8 mouse cellular contexts compared by ENCODE assay signal in the genomic region with DNA sequence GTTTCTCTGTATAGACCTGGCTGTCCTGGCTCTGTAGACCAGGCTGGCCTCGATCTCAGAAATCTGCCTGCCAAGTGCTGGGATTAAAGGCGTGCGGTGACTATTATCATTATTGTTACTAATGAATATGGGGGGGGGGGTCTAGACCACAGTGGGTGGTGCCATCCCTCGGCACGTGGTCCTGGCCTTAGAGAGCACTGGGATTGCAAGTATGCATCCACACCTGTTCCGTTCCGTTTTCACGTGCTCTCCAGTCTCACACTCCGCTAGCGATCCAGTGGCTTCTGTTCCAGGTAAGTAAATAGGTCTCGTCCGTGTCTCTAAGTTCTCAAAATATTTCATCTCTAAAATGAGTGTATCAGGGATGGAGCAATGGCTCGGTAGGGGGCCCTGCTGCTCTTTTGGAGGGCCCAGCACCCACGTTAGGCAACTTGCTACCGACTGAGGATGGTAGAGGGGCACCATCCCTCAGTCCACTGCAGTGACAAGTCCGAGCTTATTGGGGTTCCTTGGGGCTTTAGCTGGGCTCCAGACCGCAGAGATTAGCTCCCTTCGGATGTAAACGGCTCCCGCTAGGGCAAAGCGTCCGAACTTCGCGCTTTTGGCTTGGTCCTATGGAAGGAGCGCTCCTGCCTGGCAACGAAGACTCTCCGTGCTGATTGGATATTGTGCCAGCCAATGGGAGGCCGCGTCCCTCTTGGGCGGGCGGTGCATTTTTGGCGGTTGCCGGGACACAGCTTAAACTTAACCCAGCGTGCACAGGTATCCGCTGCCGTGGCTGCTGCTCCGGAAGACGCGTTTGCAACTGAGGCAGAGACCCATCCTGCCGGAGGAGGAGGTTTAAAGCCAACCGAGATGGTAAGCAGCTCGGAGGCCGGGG. TPM values are rescaled to one million over a fixed set of nuclear protein-coding genes. Genes with fewer than 3 reads are reported as not detected.
A peak's percentile ranks its signal among the peaks of the same experiment; 100 is the strongest.
DNase-seq lines count a peak whose midpoint lies in the region; ATAC-seq and TF ChIP-seq lines count a peak whose summit lies in the region.

A gene (plus strand): TSS at position 190 of the 880 bp plus-strand sequence.

- H3K4me2 ChIP-seq in forebrain, postnatal 0 days (ENCODE audit: low read depth): peak within 1 kb of the TSS; percentile 77
- peak within 1 kb of the TSS; percentile 98 for H3K4me2 ChIP-seq in lung, embryonic 15.5 days

- peaks cover 12% of the 10 kb centered on the region for H3K79me2 ChIP-seq in MEL (ENCODE audit: control insufficient read depth, insufficient read depth, low read length, poor library complexity)

- TF ChIP-seq EP300 in MEL (IDR thresholded peaks at IDR 0.05; ENCODE audit: low read depth in 1 of 2, low read length in 2 of 2): peak in 1 of 2 experiments; percentile 54; a peak in 2 of 4 replicates

- H3K36me3 ChIP-seq in MEL (ENCODE audit: control insufficient read depth in 1 of 2, insufficient read depth in 2 of 2, low read length in 2 of 2): peaks cover 0 to 25% of the 10 kb centered on the region in 2 experiments; a peak in 3 of 4 replicates
- H3K36me3 ChIP-seq in forebrain, postnatal 0 days (ENCODE audit: insufficient read depth): no peaks in the 10 kb centered on the region
- no peaks in the 10 kb centered on the region for H3K36me3 ChIP-seq in lung, embryonic 15.5 days

- H3K9me3 ChIP-seq in MEL (replicated peaks; ENCODE audit: insufficient read depth, low read length): no peaks in the 10 kb centered on the region
- no peaks in the 10 kb centered on the region for H3K9me3 ChIP-seq in forebrain, postnatal 0 days (ENCODE audit: low read length)
- H3K9me3 ChIP-seq in lung, embryonic 15.5 days: no peaks in the 10 kb centered on the region

- peaks cover 15 to 17% of the 10 kb centered on the region in 2 experiments for H3K4me1 ChIP-seq in MEL (ENCODE audit: control insufficient read depth in 1 of 2, insufficient read depth in 2 of 2, low read length in 2 of 2)
- peaks cover 3% of the 10 kb centered on the region; the same call in 1 of the 2 replicates for H3K4me1 ChIP-seq in cerebellum, adult 2 months (ENCODE audit: control insufficient read depth, insufficient read depth, low read length)
- H3K4me1 ChIP-seq in forebrain, postnatal 0 days (ENCODE audit: insufficient read depth): no peaks in the 10 kb centered on the region
- peaks cover 15% of the 10 kb centered on the region for H3K4me1 ChIP-seq in lung, embryonic 15.5 days

- peak; percentile 55 to 76; a peak in 3 of 4 replicates for TF ChIP-seq POLR2A in MEL (IDR thresholded peaks at IDR 0.05; ENCODE audit: control insufficient read depth in 1 of 2, insufficient read depth in 1 of 2, low read depth in 1 of 2, low read length in 2 of 2, poor library complexity in 1 of 2)
- TF ChIP-seq POLR2A in cerebellum, adult 2 months (IDR thresholded peaks at IDR 0.05; ENCODE audit: borderline replicate concordance, insufficient read depth, low read length): no peak

- 1% methylated on average over 43 of the region's 43 CpGs for WGBS in cerebellum, adult 2 months
- WGBS in forebrain, postnatal 0 days: 2% methylated on average over 43 of the region's 43 CpGs
- 2% methylated on average over 43 of the region's 43 CpGs for WGBS in lung, embryonic 15.5 days

- H3K4me3 ChIP-seq in MEL (ENCODE audit: control insufficient read depth in 1 of 2, insufficient read depth in 1 of 2, low read depth in 2 of 2, low read length in 2 of 2): peak within 1 kb of the TSS; percentile 74 to 93
- peak within 1 kb of the TSS; percentile 96 for H3K4me3 ChIP-seq in cerebellum, adult 2 months (replicated peaks; ENCODE audit: insufficient read depth, low read depth, low read length)
- peak within 1 kb of the TSS; percentile 65 for H3K4me3 ChIP-seq in forebrain, postnatal 0 days (ENCODE audit: low read depth, low read length)
- H3K4me3 ChIP-seq in lung, embryonic 15.5 days: peak within 1 kb of the TSS; percentile 59

- peak; percentile 100 for ATAC-seq in forebrain, postnatal 0 days
- ATAC-seq in lung, embryonic 15.5 days (ENCODE audit: borderline replicate concordance, extremely low read depth, low FRiP score, low TSS enrichment): peak; percentile 99

- peak; percentile 98 for DNase-seq in MEL (ENCODE audit: low read depth, low spot score)
- DNase-seq in cerebellum, adult 2 months: peak; percentile 91 to 92
- peak; percentile 96 for DNase-seq in forebrain, postnatal 0 days
- DNase-seq in heart, postnatal 4 days: peak; percentile 96
- peak; percentile 86 to 91 for DNase-seq in layer of hippocampus, adult 8-10 months (ENCODE audit: low spot score in 2 of 2)
- peak; percentile 87 for DNase-seq in ovary, adult 18-20 months (ENCODE audit: low spot score)
- DNase-seq in thymus, postnatal 0 days (ENCODE audit: low spot score): peak; percentile 96

- H3K9ac ChIP-seq in MEL (ENCODE audit: control insufficient read depth, low read depth, low read length, poor library complexity, severe bottlenecking): peak within 1 kb of the TSS; percentile 89
- peak within 1 kb of the TSS; percentile 32 for H3K9ac ChIP-seq in forebrain, postnatal 0 days
- H3K9ac ChIP-seq in lung, embryonic 15.5 days: peak within 1 kb of the TSS; percentile 44

- H3K27me3 ChIP-seq in MEL (ENCODE audit: control insufficient read depth in 1 of 2, insufficient read depth in 2 of 2, low read length in 2 of 2): no peaks in the 10 kb centered on the region
- H3K27me3 ChIP-seq in cerebellum, adult 2 months (ENCODE audit: control insufficient read depth, insufficient read depth, low read length): no peaks in the 10 kb centered on the region
- no peaks in the 10 kb centered on the region for H3K27me3 ChIP-seq in forebrain, postnatal 0 days (ENCODE audit: insufficient read depth, low read length)
- H3K27me3 ChIP-seq in lung, embryonic 15.5 days: no peaks in the 10 kb centered on the region

- TF ChIP-seq CTCF in MEL (IDR thresholded peaks at IDR 0.05 in 2 of 3, conservative IDR thresholded peaks at IDR 0.05 in 1 of 3; ENCODE audit: control insufficient read depth in 1 of 3, insufficient read depth in 1 of 3, low read depth in 2 of 3, low read length in 3 of 3, poor library complexity in 1 of 3, severe bottlenecking in 1 of 3): no peak
- TF ChIP-seq CTCF in cerebellum, adult 2 months (IDR thresholded peaks at IDR 0.05; ENCODE audit: borderline replicate concordance, insufficient read depth, low read depth, low read length): no peak
- TF ChIP-seq CTCF in forebrain, postnatal 0 days (IDR thresholded peaks at IDR 0.05; ENCODE audit: low read depth): peak; percentile 47

- TF ChIP-seq RAD21 in MEL (IDR thresholded peaks at IDR 0.05; ENCODE audit: low read depth, low read length): no peak

- peak within 1 kb of the TSS; percentile 67 for H3K27ac ChIP-seq in MEL (ENCODE audit: control insufficient read depth, low read depth, low read length)
- H3K27ac ChIP-seq in cerebellum, adult 2 months (ENCODE audit: insufficient read depth, low read length): no peak within 1 kb of the TSS
- H3K27ac ChIP-seq in forebrain, postnatal 0 days (ENCODE audit: low read depth, low read length): no peak within 1 kb of the TSS
- peak within 1 kb of the TSS; percentile 71 for H3K27ac ChIP-seq in lung, embryonic 15.5 days

TF ChIP-seq in MEL, 35 proteins besides CTCF, POLR2A, EP300 and RAD21 (continues in another document):
- peak; percentile 48; the same call in 1 of the 2 replicates for TF ChIP-seq KAT2A (conservative IDR thresholded peaks at IDR 0.05; ENCODE audit: low read depth, low read length)
- TF ChIP-seq MYC (IDR thresholded peaks at IDR 0.05; ENCODE audit: low read depth, low read length): 0 out of 2 replicates have a peak, but pooled peaks have one; percentile 21
- peak; percentile 83 for TF ChIP-seq MAX (IDR thresholded peaks at IDR 0.05; ENCODE audit: low read length)
- no peak for TF ChIP-seq MAFK (IDR thresholded peaks at IDR 0.05; ENCODE audit: borderline replicate concordance, low read depth, low read length)
- no peak for TF ChIP-seq SMC3 (IDR thresholded peaks at IDR 0.05; ENCODE audit: low read depth, low read length)
- TF ChIP-seq ETS1 (IDR thresholded peaks at IDR 0.05; ENCODE audit: low read depth, low read length): peak; percentile 39; the same call in 1 of the 2 replicates
- peak; percentile 42; the same call in 1 of the 2 replicates for TF ChIP-seq TBP (IDR thresholded peaks at IDR 0.05; ENCODE audit: low read depth, low read length)
- peak; percentile 36; the same call in 1 of the 2 replicates for TF ChIP-seq BHLHE40 (IDR thresholded peaks at IDR 0.05; ENCODE audit: borderline replicate concordance, low read depth, low read length)
- TF ChIP-seq NRF1 (IDR thresholded peaks at IDR 0.05; ENCODE audit: insufficient read depth, low read depth, low read length, poor library complexity, severe bottlenecking): 0 out of 2 replicates have a peak, but pooled peaks have one; percentile 27
- TF ChIP-seq ZNF384 (IDR thresholded peaks at IDR 0.05; ENCODE audit: low read depth, low read length): no peak
- TF ChIP-seq HCFC1 (IDR thresholded peaks at IDR 0.05; ENCODE audit: low read depth, low read length): peak; percentile 78
- no peak for TF ChIP-seq CHD1 (IDR thresholded peaks at IDR 0.05; ENCODE audit: low read depth, low read length)
- TF ChIP-seq MAZ (IDR thresholded peaks at IDR 0.05; ENCODE audit: low read depth, low read length): 0 out of 2 replicates have a peak, but pooled peaks have one; percentile 50
- TF ChIP-seq UBTF (IDR thresholded peaks at IDR 0.05; ENCODE audit: borderline replicate concordance, insufficient read depth, low read depth, low read length): no peak
- no peak for TF ChIP-seq JUND (IDR thresholded peaks at IDR 0.05; ENCODE audit: low read depth, low read length)
- peak; percentile 59 for TF ChIP-seq NELFE (IDR thresholded peaks at IDR 0.05; ENCODE audit: low read depth, low read length)
- peak; percentile 56 for TF ChIP-seq TCF12 (IDR thresholded peaks at IDR 0.05; ENCODE audit: low read depth, low read length)
- peak; percentile 56; the same call in 1 of the 2 replicates for TF ChIP-seq POLR2AphosphoS2 (IDR thresholded peaks at IDR 0.05; ENCODE audit: low read length)
- TF ChIP-seq GATA1 (IDR thresholded peaks at IDR 0.05; ENCODE audit: low read depth, low read length): no peak
- peak; percentile 98 for TF ChIP-seq MXI1 (IDR thresholded peaks at IDR 0.05; ENCODE audit: low read depth, low read length)

RNA-seq across cellular contexts. Expression of the gene that starts here (rescaled TPM):
- total RNA-seq in MEL (2012; rRNA removed): 54.0 and 57.3 TPM in 2 replicates
- 10 to 100 TPM in 1 of 2 experiments, not detected in 1; 54.8 TPM for polyA plus RNA-seq in MEL (2012; ENCODE audit: insufficient read depth in 1 of 2, insufficient read length in 2 of 2, low read depth in 1 of 2, low replicate concordance in 2 of 2, missing spikeins in 1 of 2)
- 1.4 and 2.2 TPM in 2 replicates for polyA plus RNA-seq in cerebellum, adult 2 months (2012; rRNA removed)
- 2.0 and 2.8 TPM in 2 replicates for total RNA-seq in forebrain, postnatal 0 days (2014; rRNA removed)
- 4.8 and 5.6 TPM in 2 replicates for polyA plus RNA-seq in forebrain, postnatal 0 days (2015; fragmentation: Nextera tagmentation; extraction: Ambion mirVana)
- 1 to 10 TPM; 2.6 to 3.6 TPM for total RNA-seq in heart, postnatal 4 days (2021)
- 1 to 10 TPM; 1.1 to 2.0 (median 1.6) TPM for total RNA-seq in layer of hippocampus, adult 8-10 months (2022)
- polyA plus RNA-seq in lung, embryonic 15.5 days (2015; fragmentation: Nextera tagmentation; extraction: Ambion mirVana): 27.4 and 30.8 TPM in 2 replicates
- polyA plus RNA-seq in thymus, postnatal 0 days (2015; fragmentation: Nextera tagmentation; extraction: Ambion mirVana): 81.1 and 91.3 TPM in 2 replicates

Comparison
In these comparisons a context has a peak if more than half of its experiments do, and no peak if none do; other contexts are left out.
1. RNA of the gene that starts here (total RNA-seq): 54.0 to 57.3 TPM in MEL; 2.6 to 3.6 TPM in heart, postnatal 4 days, 2.0 to 2.8 TPM in forebrain, postnatal 0 days and 1.1 to 2.0 TPM in layer of hippocampus, adult 8-10 months; every median in the first group is over 10 times any median in the second.
2. H3K27ac ChIP-seq: peak in MEL (single experiment) and lung, embryonic 15.5 days (single experiment); none in cerebellum, adult 2 months (single experiment) and forebrain, postnatal 0 days (single experiment).
3. H3K9ac ChIP-seq: peak in every context shown above with its lines; median percentile 89 in MEL; 44 in lung, embryonic 15.5 days; 32 in forebrain, postnatal 0 days.
4. Peak in every context shown above with its lines, with median percentiles within 50 percentile points of each other: DNase-seq and H3K4me3 ChIP-seq.